Mouse (Mus musculus): ENCODE measurements around the gene E4f1.

GRCm38 (mm10) chr17:24446590-24446989 lies 23.5 kb downstream of the E4f1 start:
- no peak for TF ChIP-seq POLR2A (IDR thresholded peaks at IDR 0.05; ENCODE audit: insufficient read depth, low read depth, low read length)
- no peak for TF ChIP-seq EP300 (IDR thresholded peaks at IDR 0.05; ENCODE audit: insufficient read depth, low read depth, low read length)
- no peak for TF ChIP-seq CTCF (IDR thresholded peaks at IDR 0.05)
